Mouse (Mus musculus) G1E (cell line): Measurements from ENCODE around the gene Phlpp1.

Source experiments
- CTCF ChIP-seq: IDR thresholded peaks from 2 replicates; pipeline ENCODE4 v1.5.1; 2012; ENCODE audit warnings: low read depth, low read length, inconsistent platforms, mixed read lengths
- GATA1 ChIP-seq: IDR thresholded peaks from 2 replicates; pipeline ENCODE4 v1.6.1; 2012; ENCODE audit warnings: borderline replicate concordance, low read length, inconsistent platforms, mixed read lengths

- TF ChIP-seq CTCF: no peak
- no peak for TF ChIP-seq GATA1
Measured at GRCm38 (mm10) chr1:106241059-106241458, 69.5 kb downstream of the Phlpp1 start.
